Mouse (Mus musculus) midbrain, embryonic 12.5 days (tissue): ENCODE measurements around the gene Isg20l2. TPM values are rescaled to one million over a fixed set of nuclear protein-coding genes. Genes with fewer than 3 reads are reported as not detected.

ENCODE experiments used
- ATAC-seq: fragments of 200-750 bp; cut with Nextera tagmentation; 2 replicates; pipeline ENCODE4 v1.8.0; 2017; ENCODE audit warnings: low read depth, moderate TSS enrichment, moderate library complexity; ENCODE audit not compliant: low FRiP score
- H3K27ac ChIP-seq: fragments of 300-500 bp; sonication (generic); replicated peaks from 2 replicates; pipeline ENCODE4 v1.5.1; 2016; ENCODE audit warnings: mild to moderate bottlenecking
- H3K27me3 ChIP-seq: fragments of 300-500 bp; sonication (generic); 2 replicates; pipeline ENCODE4 v1.6.1; 2016; ENCODE audit warnings: mild to moderate bottlenecking
- H3K36me3 ChIP-seq: fragments of 300-500 bp; sonication (generic); 2 replicates; pipeline ENCODE4 v1.6.1; 2016
- H3K4me1 ChIP-seq: fragments of 300-500 bp; sonication (generic); 2 replicates; pipeline ENCODE4 v1.6.1; 2016
- H3K4me2 ChIP-seq: fragments of 300-500 bp; sonication (generic); replicated peaks from 2 replicates; pipeline ENCODE4 v1.6.1; 2016; ENCODE audit warnings: mild to moderate bottlenecking, moderate library complexity
- H3K4me3 ChIP-seq: fragments of 300-500 bp; sonication (generic); 2 replicates; pipeline ENCODE4 v1.5.1; 2016; ENCODE audit warnings: mild to moderate bottlenecking
- H3K9ac ChIP-seq: fragments of 300-500 bp; sonication (generic); replicated peaks from 2 replicates; pipeline ENCODE4 v1.6.1; 2016; ENCODE audit warnings: mild to moderate bottlenecking, moderate library complexity
- H3K9me3 ChIP-seq: fragments of 300-500 bp; sonication (generic); 2 replicates; pipeline ENCODE4 v1.6.1; 2016; ENCODE audit warnings: mild to moderate bottlenecking
- WGBS: fragments of 180-500 bp; shearing (Covaris S2); methylation state at CpG from one replicate; pipeline ENCODE4 v1.1.7; 2016; 5-methylcytosine and 5-hydroxymethylcytosine counted together
- polyA plus RNA-seq: library from polyadenylated mRNA; unstranded; fragments of >200 nt; fragmentation: Nextera tagmentation; extraction: Ambion mirVana; gene quantifications from 2 replicates; pipeline ENCODE4 v1.2.1, GENCODE M21; 2016

Isg20l2 gene
- polyA plus RNA-seq, 1 experiment from 2014 or later, result 79.0 TPM

DNA sequence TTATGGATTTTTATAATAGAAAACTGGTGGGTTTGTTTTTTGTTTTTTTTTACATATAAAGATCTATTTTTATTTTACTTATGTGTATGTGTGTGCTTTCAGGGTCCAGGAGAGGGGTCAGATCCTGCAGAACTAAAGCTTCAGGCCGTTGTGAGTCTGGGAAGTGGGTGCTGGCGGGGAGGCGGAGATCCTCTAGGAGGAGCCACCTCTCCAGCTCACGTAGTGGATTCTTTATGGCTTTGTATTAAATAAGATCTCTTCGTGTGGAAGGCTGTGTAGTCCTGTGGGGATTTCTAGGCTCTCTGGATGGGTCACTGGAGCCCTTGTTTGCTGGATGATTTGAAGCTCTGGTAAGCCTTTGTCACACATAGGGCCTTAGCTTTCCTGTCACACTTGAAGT is 10.5 kb downstream of the Isg20l2 start:
- Histone ChIP-seq H3K4me2 (no peak overlapping the region), H3K9ac (no peak overlapping the region), H3K4me3 (no peak overlapping the region), H3K4me1 (peaks cover 20% of the 10 kb centered on the region), H3K36me3 (peaks cover 64% of the 10 kb centered on the region), H3K9me3 (no peaks in the 10 kb centered on the region), H3K27ac (no peak overlapping the region), H3K27me3 (no peaks in the 10 kb centered on the region)
- WGBS, result 64% methylated on average over 5 of the region's 5 CpGs
- ATAC-seq, result no peak

DNA sequence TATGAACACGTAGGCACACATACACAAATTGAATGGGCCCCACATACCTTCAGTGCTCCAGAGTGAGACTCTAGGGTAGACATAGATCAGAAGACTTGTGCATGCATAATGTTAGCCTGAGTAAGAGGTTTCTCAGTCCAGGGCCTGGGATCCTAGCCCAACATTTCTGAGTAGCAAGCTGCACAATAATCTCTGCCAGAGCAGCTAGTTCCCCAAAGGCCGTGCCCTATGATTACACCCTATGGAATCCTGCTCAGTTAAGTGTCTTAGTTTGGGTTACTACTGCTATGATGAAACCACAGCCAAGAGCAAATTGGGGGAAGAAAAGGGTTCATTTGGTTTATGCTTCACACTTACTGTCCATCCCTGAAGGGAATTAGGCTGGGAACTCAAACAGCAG is 12.4 kb downstream of the Isg20l2 start:
- no peak for ATAC-seq
- 93% methylated on average over 2 of the region's 2 CpGs for WGBS
- peaks cover 32% of the 10 kb centered on the region for H3K4me1 ChIP-seq
- no peak overlapping the region for H3K9ac ChIP-seq
- no peak overlapping the region for H3K27ac ChIP-seq
- H3K9me3 ChIP-seq, result no peaks in the 10 kb centered on the region
- no peaks in the 10 kb centered on the region for H3K27me3 ChIP-seq
- no peak overlapping the region for H3K4me3 ChIP-seq
- no peak overlapping the region for H3K4me2 ChIP-seq
- H3K36me3 ChIP-seq, result peaks cover 54% of the 10 kb centered on the region

DNA sequence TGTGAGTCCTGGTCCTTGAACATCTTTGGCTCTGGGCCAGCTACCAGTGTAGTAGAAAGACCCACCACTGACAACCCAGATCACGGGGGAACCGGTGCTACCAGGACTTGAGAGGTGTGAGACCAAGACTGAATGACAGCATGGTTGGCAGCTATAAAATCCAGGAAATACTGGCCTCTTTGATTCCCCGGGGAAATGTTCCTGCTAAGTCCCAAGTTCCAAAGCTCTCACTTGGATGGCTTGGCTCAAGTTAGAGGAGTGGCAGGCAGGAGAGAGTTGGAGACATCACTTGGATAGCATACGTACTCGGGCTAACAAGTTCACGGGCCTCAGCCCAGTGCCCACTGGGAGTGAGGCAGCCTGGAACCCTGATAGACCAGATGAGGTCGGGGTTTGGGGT is 13.5 kb downstream of the Isg20l2 start:
- peaks cover 43% of the 10 kb centered on the region for H3K36me3 ChIP-seq
- H3K27ac ChIP-seq, result no peak overlapping the region
- ATAC-seq, result no peak
- 88% methylated on average over 7 of the region's 7 CpGs for WGBS
- H3K4me2 ChIP-seq, result no peak overlapping the region
- H3K9me3 ChIP-seq, result no peaks in the 10 kb centered on the region
- H3K4me1 ChIP-seq, result peaks cover 44% of the 10 kb centered on the region
- no peaks in the 10 kb centered on the region for H3K27me3 ChIP-seq
- H3K4me3 ChIP-seq, result no peak overlapping the region
- H3K9ac ChIP-seq, result no peak overlapping the region

DNA sequence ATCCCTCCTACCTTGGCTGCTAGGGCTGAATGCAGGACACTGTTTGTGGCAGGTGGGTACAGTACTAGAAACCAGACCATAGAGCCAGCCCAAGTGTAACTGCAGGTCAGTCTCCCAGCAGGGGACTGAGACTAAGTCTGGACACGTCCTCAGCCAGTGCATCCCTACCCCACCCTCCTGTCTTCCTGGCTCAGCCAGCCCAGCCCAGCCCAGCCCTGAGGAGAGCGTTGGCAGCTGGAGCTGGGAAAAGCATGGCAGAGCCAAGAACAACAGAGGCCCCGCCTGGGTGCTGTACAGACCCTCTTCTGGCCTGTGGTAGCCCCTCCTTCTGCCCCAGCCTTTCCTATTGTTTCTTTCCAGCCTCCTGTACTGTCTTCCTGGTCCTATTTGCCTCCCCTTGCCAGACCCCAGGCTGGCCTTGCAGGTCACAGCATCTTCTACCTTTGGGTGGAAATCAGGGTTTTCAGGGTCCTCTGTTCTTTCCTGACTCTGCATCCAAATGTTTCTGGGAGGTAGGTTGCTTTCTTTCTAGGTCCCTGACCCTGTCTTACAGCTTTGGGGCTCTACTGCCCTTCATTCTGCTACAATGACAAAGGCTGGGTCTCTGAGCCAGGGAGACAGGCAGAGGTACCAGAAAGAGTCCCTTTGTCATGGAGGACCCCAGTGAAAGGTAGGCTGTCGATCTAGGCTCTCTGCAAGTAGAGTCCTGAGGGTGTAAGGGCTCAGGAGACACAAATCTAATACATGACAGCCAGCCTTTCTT is 14.9 kb downstream of the Isg20l2 start:
- Histone ChIP-seq H3K4me3 (no peak overlapping the region), H3K36me3 (peaks cover 28% of the 10 kb centered on the region), H3K9ac (no peak overlapping the region), H3K27ac (peak overlapping the region; percentile 83), H3K4me2 (no peak overlapping the region), H3K9me3 (no peaks in the 10 kb centered on the region), H3K4me1 (peaks cover 58% of the 10 kb centered on the region), H3K27me3 (no peaks in the 10 kb centered on the region; the same call in 1 of the 2 replicates)
- 8% methylated on average over 4 of the region's 4 CpGs for WGBS
- ATAC-seq, result no peak

DNA sequence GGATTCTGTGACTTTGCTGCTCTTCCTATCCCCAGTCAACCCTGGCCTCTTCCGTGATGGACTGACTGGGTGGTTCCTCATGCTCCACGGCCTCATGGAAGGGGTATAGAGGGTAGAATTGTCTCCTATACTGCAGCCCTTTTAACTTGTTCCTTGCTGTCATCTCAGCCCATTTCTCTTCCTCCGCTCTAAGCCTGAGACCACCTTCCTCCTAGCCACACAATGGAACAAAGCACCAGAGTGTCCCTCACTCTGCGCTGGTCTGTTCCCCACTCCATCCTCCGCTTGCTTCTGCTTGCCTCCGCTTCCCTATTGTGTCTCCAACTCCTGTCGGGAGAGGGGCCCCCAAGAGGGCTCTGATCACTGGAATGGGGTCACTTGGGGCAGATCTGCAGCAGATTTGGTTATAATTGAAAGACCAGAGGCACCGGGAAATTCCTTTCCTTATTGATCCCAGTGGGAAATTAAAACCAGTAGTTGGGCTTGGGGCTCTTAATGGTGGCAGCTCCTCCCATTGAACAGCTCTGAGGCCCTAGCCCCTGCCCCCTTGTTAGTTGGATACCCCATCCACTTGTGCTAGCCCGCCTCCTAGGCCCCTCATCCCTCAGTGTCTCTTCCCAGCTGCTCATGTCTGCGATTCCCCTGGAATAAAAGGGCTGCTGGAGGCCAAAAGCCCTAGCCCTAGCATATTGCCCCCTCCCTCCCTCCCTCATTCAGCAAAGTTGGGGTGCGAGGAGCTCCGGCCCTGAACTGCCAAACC is 15.8 kb downstream of the Isg20l2 start:
- Histone ChIP-seq H3K4me3 (no peak overlapping the region), H3K9ac (0 out of 2 replicates have a peak overlapping the region, but pooled peaks have one; percentile 31), H3K36me3 (peaks cover 20% of the 10 kb centered on the region), H3K4me2 (peak overlapping the region; percentile 67), H3K9me3 (no peaks in the 10 kb centered on the region), H3K27ac (peak overlapping the region; percentile 83), H3K27me3 (no peaks in the 10 kb centered on the region; the same call in 1 of the 2 replicates), H3K4me1 (peaks cover 66% of the 10 kb centered on the region)
- 7% methylated on average over 12 of the region's 12 CpGs for WGBS
- peak; percentile 24; the same call in 1 of the 2 replicates for ATAC-seq

DNA sequence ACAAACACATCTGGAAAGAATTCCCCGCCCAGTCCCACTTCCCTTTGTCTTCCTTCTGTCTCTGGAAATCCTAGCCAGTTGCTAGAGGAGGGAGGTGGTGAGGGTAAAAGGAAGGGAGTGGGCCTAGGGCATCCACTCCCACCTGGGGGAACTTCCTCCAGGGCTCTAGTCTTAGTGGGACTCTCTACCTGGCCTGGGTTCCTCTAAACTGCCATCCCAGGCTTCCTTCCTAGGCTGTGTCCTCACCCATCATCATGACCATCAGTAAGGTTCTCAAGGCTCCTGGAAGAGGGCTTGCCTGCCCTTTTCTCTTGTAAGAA is 16.4 kb downstream of the Isg20l2 start:
- Histone ChIP-seq H3K4me3 (no peak overlapping the region), H3K9ac (peak overlapping the region; percentile 31; the same call in 1 of the 2 replicates), H3K9me3 (no peaks in the 10 kb centered on the region), H3K27ac (peak overlapping the region; percentile 83), H3K4me1 (peaks cover 71% of the 10 kb centered on the region), H3K36me3 (peaks cover 15% of the 10 kb centered on the region), H3K4me2 (peak overlapping the region; percentile 67; the same call in 1 of the 2 replicates), H3K27me3 (no peaks in the 10 kb centered on the region; the same call in 1 of the 2 replicates)
- no peak for ATAC-seq
- WGBS, result 15% methylated on average over 1 of the region's 1 CpGs

DNA sequence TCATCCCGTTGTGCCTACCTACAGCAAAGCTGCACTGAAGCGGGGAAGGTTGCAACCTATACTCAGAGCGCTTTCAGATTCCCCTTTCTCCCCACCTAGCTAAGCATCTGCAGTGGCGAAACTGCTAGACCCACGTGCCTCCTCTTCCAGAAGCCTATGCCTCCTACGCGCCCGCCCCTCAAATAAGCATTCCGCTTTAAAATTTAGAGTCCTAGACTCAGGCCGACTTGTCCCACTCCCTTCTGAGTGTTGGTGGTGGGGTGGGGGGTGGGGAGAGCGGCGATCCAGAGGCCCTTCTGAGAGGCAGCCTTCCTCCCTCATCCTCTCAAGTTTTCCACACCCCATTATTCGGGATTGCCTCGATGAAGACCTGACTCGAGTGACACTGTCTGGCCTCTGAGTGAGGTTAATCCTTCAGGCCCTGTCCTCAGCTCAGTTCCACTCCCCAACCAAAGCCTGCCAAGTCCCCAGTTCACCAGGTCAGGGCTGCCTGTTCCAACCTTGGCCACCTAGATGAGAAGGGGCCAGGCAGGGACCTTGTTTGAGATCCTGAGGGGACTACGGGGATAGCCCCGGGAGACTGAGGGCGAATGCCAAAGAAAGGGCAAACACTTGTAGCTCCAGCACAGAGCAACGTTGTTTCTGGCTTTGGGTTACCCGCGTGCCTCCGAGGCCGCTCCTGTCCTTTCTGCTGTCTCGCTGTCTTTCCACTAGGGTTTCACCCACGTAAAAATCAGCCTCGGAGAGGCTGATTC is 17.1 kb downstream of the Isg20l2 start:
- 1% methylated on average over 26 of the region's 26 CpGs for WGBS
- Histone ChIP-seq H3K27me3 (no peaks in the 10 kb centered on the region; the same call in 1 of the 2 replicates), H3K4me2 (peak overlapping the region; percentile 67), H3K9me3 (no peaks in the 10 kb centered on the region), H3K4me1 (peaks cover 79% of the 10 kb centered on the region), H3K4me3 (peak overlapping the region; percentile 46), H3K9ac (peak overlapping the region; percentile 48; the same call in 1 of the 2 replicates), H3K36me3 (peaks cover 7% of the 10 kb centered on the region; the same call in 1 of the 2 replicates), H3K27ac (peak overlapping the region; percentile 83)
- ATAC-seq, result peak; percentile 10; the same call in 1 of the 2 replicates

DNA sequence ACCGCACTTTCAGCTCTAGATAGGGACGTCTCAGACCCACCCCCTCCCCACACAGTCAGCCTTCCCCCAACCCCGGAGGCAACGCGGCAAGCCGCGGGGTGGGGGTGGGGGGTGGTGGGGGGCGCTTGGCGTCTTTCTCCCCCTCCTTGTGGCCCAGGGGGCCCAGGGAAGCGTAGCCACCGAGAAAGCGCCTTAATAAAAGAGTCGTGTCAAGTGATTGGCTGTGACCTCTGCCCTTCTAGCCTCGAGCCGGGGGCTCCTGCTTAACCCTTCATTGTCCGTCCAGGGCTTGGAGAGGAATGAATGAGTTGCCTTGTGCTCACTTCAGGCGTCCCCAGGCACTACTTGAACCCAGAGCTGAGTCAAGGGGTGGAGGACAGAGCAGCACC is 17.7 kb downstream of the Isg20l2 start:
- H3K9me3 ChIP-seq, result no peaks in the 10 kb centered on the region
- peak overlapping the region; percentile 46 for H3K4me3 ChIP-seq
- WGBS, result 0% methylated on average over 16 of the region's 17 CpGs
- peak overlapping the region; percentile 67 for H3K4me2 ChIP-seq
- ATAC-seq, result peak; percentile 13; the same call in 1 of the 2 replicates
- H3K4me1 ChIP-seq, result peaks cover 84% of the 10 kb centered on the region
- 0 out of 2 replicates have a peak, but pooled peaks cover 6% of the 10 kb centered on the region for H3K36me3 ChIP-seq
- H3K27me3 ChIP-seq, result no peaks in the 10 kb centered on the region; the same call in 1 of the 2 replicates
- peak overlapping the region; percentile 48 for H3K9ac ChIP-seq
- H3K27ac ChIP-seq, result peak overlapping the region; percentile 83

DNA sequence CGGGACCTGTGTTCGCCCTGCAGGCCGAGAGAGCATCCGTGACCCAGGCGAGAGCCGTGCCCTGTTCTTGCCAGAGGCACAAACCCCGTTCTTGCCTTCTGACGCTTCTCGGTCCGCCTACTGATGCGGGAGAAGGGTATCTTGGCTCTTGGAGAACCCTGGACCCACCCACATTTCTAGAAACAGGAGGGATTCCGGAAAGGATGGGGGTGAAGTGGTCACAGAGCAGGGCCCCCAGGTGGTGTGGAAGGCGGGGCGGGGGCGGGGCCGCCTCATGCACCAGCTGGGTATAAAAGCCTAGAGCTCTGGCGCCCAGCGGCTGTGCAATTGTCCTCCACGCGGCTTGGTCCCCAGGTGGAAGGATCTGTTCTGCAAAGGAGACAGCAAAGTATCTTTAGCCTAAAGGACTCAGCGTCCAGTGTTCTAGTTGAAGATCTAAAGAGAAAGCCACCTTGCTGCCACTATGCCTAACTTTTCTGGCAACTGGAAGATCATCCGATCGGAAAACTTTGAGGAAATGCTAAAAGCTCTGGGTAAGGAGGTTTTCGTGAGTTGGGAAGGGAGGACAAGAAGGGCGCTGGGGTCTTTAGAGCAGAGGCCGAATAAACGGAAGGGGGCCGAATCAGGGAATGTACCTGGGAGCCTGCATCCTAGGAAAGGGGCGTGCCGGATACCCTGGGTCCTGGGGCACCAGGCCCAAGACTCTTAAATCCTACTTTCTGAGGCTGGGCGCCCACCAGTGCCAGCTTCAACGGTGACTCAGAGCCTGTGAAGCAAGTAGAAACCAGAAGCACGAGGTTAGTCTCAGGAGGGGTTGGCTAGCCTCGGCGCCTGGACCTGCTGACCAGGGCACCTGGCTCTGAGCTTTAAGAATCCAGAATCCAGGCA is 18.5 kb downstream of the Isg20l2 start, which contains the start of gene Crabp2:
Gene Crabp2, plus strand, starts transcription at position 289 of the 888 bp plus-strand sequence.
- Histone ChIP-seq H3K9ac (peak within 1 kb of the TSS; percentile 48), H3K36me3 (peaks cover 4% of the 10 kb centered on the region; the same call in 1 of the 2 replicates), H3K9me3 (no peaks in the 10 kb centered on the region), H3K27me3 (no peaks in the 10 kb centered on the region; the same call in 1 of the 2 replicates), H3K4me1 (peaks cover 93% of the 10 kb centered on the region), H3K4me3 (peak within 1 kb of the TSS; percentile 46), H3K27ac (peak within 1 kb of the TSS; percentile 83), H3K4me2 (peak within 1 kb of the TSS; percentile 67)
- ATAC-seq, result peak; percentile 5; the same call in 1 of the 2 replicates
- WGBS, result 1% methylated on average over 35 of the region's 35 CpGs

DNA sequence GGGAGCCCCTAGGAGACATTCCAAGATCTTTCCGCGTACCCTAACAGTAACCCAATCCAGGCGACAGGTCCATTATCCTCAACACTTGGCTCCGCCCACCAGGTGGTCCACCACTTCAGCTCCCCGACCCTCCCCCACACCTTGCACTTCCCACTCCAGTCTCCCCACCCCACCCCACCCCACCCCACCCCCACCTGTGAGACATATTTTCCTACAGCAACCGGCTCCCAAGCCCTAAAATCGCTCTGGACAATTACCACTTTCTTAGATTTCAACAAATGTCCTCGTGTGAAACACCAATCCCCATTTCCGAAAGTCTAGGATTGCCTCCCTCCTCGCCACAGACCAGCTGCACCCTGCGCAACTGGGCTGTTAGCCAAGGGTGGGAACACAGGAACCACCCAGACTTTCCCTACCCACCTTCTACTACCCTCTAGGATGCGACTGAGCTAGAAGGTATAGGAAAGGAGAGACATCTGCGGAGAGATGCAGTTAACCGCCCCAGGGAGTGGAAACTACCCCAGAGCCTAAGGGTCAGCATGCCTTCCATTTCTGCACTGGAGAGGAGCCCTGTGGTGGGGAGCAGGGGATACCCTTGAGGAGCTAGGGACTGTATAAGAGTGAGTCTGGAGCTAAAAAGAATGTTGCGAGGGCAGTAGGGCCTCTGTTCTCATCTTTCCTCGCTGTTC is 19.3 kb downstream of the Isg20l2 start:
- WGBS, result 2% methylated on average over 16 of the region's 16 CpGs

More for the DNA sequence above, 19.3 kb downstream of the Isg20l2 start:
- Histone ChIP-seq H3K4me3 (peak overlapping the region; percentile 46), H3K9me3 (no peaks in the 10 kb centered on the region), H3K36me3 (peaks cover 11% of the 10 kb centered on the region; the same call in 1 of the 2 replicates), H3K27me3 (no peaks in the 10 kb centered on the region; the same call in 1 of the 2 replicates), H3K27ac (peak overlapping the region; percentile 83), H3K4me2 (peak overlapping the region; percentile 67), H3K9ac (peak overlapping the region; percentile 48), H3K4me1 (peaks cover 91% of the 10 kb centered on the region)
- no peak for ATAC-seq
